Mouse (Mus musculus) large intestine, adult 2 months (tissue): ENCODE measurements around the gene Gm9117. TPM values are rescaled to one million over a fixed set of nuclear protein-coding genes. Genes with fewer than 3 reads are reported as not detected.
"Not testable (repeated sequence)": the region's sequence is repeated elsewhere in the genome, so short reads cannot be mapped to it uniquely, and the experiment has no call there.

Experiments used
- DNase-seq: peaks from one replicate; pipeline ENCODE4 v3.0.0-alpha.2; 2012; ENCODE audit warnings: low read depth, low spot score
- WGBS: fragments of 180-500 bp; shearing (Covaris S2); methylation state at CpG from one replicate; pipeline ENCODE4 v1.1.7; 2018; 5-methylcytosine and 5-hydroxymethylcytosine counted together
- polyA plus RNA-seq: library from polyadenylated mRNA; depleted of rRNA; stranded (reverse); fragments of >200 nt; gene quantifications from 2 replicates; pipeline ENCODE4 v1.2.3, GENCODE M21; 2012; rRNA removed

The Gm9117 gene
- polyA plus RNA-seq = 0.17 and 0.27 TPM in 2 replicates

DNA sequence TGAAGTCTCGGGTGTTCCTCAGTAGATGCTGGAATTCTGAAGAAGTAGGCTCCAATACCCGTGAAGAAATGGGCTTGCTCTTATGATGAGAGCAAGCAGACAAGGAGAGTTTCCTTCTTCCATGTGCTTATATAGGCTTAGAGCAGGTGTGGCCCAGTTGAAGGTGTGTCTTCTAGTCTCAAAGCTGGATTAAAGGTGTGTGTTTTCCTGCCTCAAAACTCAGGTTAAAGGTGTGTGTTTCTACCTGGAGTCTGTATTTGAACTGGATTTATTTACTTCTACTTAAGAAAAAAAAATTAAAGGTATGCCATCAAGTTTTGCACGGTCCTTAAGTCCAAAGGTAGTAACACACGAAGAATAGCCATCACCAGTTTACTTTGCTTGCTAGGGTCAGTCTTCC, at the start of gene Gm9117:
Gene Gm9117, minus strand, starts transcription at position 101 of the 400 bp plus-strand sequence.
- 68% methylated on average over 3 of the region's 4 CpGs for WGBS
- DNase-seq = not testable (repeated sequence)

DNA sequence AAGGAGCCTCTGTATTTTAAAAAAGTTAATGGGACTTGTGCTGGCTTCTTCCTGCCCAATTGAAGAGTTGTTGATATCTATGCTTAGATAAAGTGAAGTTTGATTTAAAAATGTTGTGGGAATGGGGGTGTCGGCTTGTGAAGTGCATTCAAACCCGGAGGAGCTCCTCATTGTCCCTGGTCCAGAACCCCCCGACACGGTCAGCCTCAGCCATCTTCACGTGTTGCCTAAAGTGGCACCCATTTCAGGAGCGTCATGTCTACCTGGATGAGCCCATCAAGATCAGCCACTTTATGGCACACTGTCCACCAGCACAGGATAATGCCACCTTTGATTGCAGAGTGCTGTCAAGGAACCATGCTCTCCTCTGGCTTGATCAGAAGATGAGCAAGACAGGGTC, 25.6 kb upstream of the Gm9117 start:
- DNase-seq = not testable (repeated sequence)
- 94% methylated on average over 6 of the region's 6 CpGs for WGBS

DNA sequence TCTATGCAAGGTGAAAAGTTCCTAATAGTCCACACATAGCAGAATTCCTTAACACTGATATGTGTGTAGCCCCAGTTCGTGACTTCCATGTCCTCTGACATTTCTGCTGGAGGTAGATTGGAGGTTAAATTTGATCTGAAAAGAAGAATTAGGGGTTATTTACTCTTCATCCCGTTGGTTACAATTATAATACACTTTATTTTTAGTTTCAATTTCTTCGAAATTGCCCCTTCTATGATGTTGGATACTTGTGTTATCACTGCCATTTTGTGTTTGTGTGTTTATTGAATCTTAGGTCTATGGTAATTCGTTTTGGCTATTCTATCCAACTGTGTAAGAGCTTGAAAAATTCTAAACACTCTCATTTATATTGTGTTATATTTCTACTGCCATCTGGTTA, 17.9 kb upstream of the Gm9117 start, which contains the start of gene Tdpoz5:
Gene Tdpoz5, minus strand, starts transcription at position 101 of the 400 bp plus-strand sequence.
- WGBS = 85% methylated on average over 3 of the region's 4 CpGs

DNA sequence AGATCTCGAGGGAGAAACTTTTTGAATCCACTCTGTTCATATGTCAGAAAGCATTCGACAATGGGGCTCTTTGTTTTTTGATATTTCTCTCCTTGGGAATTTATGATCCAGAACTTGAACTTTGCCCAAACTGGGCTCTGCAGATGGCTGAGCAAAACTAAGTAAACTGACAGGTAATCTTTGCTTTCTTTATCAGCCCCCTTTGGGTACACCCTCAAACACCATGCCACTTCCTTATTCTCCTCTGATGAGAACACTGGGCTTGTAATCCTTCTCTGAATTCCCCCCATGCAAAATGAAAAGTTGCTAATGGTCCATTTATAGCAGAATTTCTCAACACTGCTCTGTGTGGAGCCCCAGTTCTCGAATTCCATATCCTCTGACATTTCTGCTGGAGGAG, 5.0 kb downstream of the Gm9117 start:
- 14% methylated on average over 1 of the region's 3 CpGs for WGBS
- DNase-seq = not testable (repeated sequence)

More for the DNA sequence above, 17.9 kb upstream of the Gm9117 start, which contains the start of gene Tdpoz5:
- DNase-seq = not testable (repeated sequence)

Other genes starting within 250 kb of the Gm9117 start
- gene Gm5773, start 170.5 kb downstream of the Gm9117 start, polyA plus RNA-seq = not detected in 2 replicates
- gene Tdpoz4, start 147.1 kb downstream of the Gm9117 start, polyA plus RNA-seq = not detected in 2 replicates
- gene Tdpoz3, start 117.5 kb downstream of the Gm9117 start, polyA plus RNA-seq = not detected in 2 replicates
- not detected in 2 replicates for gene Tdpoz5, start 17.8 kb upstream of the Gm9117 start, polyA plus RNA-seq
- 0.12 TPM in 1 of 2 replicates, not detected in the other for gene Gm9125, start 111.3 kb upstream of the Gm9117 start, polyA plus RNA-seq
- gene Gm10697, start 129.1 kb upstream of the Gm9117 start, polyA plus RNA-seq = not detected in 2 replicates
- gene Gm10696, start 234.7 kb upstream of the Gm9117 start, polyA plus RNA-seq = not detected in 2 replicates